Mouse (Mus musculus) MEL (cell line): ENCODE measurements around the gene Nckap1. TPM values are rescaled to one million over a fixed set of nuclear protein-coding genes. Genes with fewer than 3 reads are reported as not detected.

Experiments
- DNase-seq: peaks from one replicate; pipeline ENCODE4 v3.0.0; 2011; ENCODE audit warnings: low read depth, low spot score
- H3K27ac ChIP-seq: 2 replicates; pipeline ENCODE4 v1.5.1; 2012; ENCODE audit warnings: low read depth, mild to moderate bottlenecking, control low read depth, low read length, moderate library complexity; ENCODE audit not compliant: control insufficient read depth
- H3K27me3 ChIP-seq, 2 experiments: fragments of 150-350 bp in 1 of 2; sonication (generic) in 1 of 2; 2 replicates each; pipeline ENCODE4 v1.6.1; 2012; ENCODE audit warnings: low read length in 2 of 2, mild to moderate bottlenecking in 2 of 2, improper control_type of control experiment in 1 of 2, moderate library complexity in 1 of 2; ENCODE audit not compliant: insufficient read depth in 2 of 2, control insufficient read depth in 1 of 2
- H3K36me3 ChIP-seq, 2 experiments: 2 replicates each; pipeline ENCODE4 v1.6.1; 2012 to 2014; ENCODE audit warnings: low read length in 2 of 2, improper control_type of control experiment in 1 of 2, inconsistent platforms in 1 of 2, mild to moderate bottlenecking in 1 of 2; ENCODE audit not compliant: insufficient read depth in 2 of 2, control insufficient read depth in 1 of 2
- H3K4me1 ChIP-seq, 2 experiments: fragments of 150-350 bp in 1 of 2; sonication (generic) in 1 of 2; 2 replicates each; pipeline ENCODE4 v1.6.1; 2012; ENCODE audit warnings: low read length in 2 of 2, improper control_type of control experiment in 1 of 2, mild to moderate bottlenecking in 1 of 2; ENCODE audit not compliant: insufficient read depth in 2 of 2, control insufficient read depth in 1 of 2
- H3K4me3 ChIP-seq, 2 experiments: fragments of 150-350 bp in 1 of 2; sonication (generic) in 1 of 2; 2 replicates each; pipeline ENCODE4 v1.5.1; 2012; ENCODE audit warnings: low read depth in 2 of 2, low read length in 2 of 2, mild to moderate bottlenecking in 2 of 2, moderate library complexity in 2 of 2, control low read depth in 1 of 2, improper control_type of control experiment in 1 of 2; ENCODE audit not compliant: control insufficient read depth in 1 of 2, insufficient read depth in 1 of 2
- H3K79me2 ChIP-seq: 2 replicates; pipeline ENCODE4 v1.6.1; 2012; ENCODE audit warnings: mild to moderate bottlenecking, low read length, moderate library complexity; ENCODE audit not compliant: control insufficient read depth, poor library complexity, insufficient read depth
- H3K9ac ChIP-seq: 2 replicates; pipeline ENCODE4 v1.6.1; 2012; ENCODE audit warnings: low read depth, mild to moderate bottlenecking, control low read depth, low read length, moderate library complexity; ENCODE audit not compliant: control insufficient read depth, poor library complexity, severe bottlenecking
- H3K9me3 ChIP-seq: fragments of 150-350 bp; sonication (generic); replicated peaks from 2 replicates; pipeline ENCODE4 v1.6.1; 2012; ENCODE audit warnings: mild to moderate bottlenecking, low read length, improper control_type of control experiment, moderate library complexity; ENCODE audit not compliant: insufficient read depth
- CHD1 ChIP-seq: IDR thresholded peaks from 2 replicates; pipeline ENCODE4 v1.6.1; 2012; ENCODE audit warnings: low read depth, mild to moderate bottlenecking, inconsistent platforms, low read length, improper control_type of control experiment
- HCFC1 ChIP-seq: IDR thresholded peaks from 2 replicates; pipeline ENCODE4 v1.6.1; 2012; ENCODE audit warnings: low read depth, mild to moderate bottlenecking, inconsistent platforms, low read length, improper control_type of control experiment, moderate library complexity
- MAFK ChIP-seq: IDR thresholded peaks from 2 replicates; pipeline ENCODE4 v1.6.1; 2011; ENCODE audit warnings: low read depth, mild to moderate bottlenecking, low read length, improper control_type of control experiment, borderline replicate concordance
- MAX ChIP-seq: IDR thresholded peaks from 2 replicates; pipeline ENCODE4 v1.6.1; 2011; ENCODE audit warnings: low read length, improper control_type of control experiment
- MAZ ChIP-seq: IDR thresholded peaks from 2 replicates; pipeline ENCODE4 v1.6.1; 2012; ENCODE audit warnings: low read depth, mild to moderate bottlenecking, inconsistent platforms, low read length, improper control_type of control experiment
- MYC ChIP-seq: IDR thresholded peaks from 2 replicates; pipeline ENCODE4 v1.6.1; 2011; ENCODE audit warnings: low read depth, mild to moderate bottlenecking, low read length, improper control_type of control experiment, moderate library complexity
- NRF1 ChIP-seq: IDR thresholded peaks from 2 replicates; pipeline ENCODE4 v1.6.1; 2014; ENCODE audit warnings: low read depth, mild to moderate bottlenecking, inconsistent platforms, low read length, improper control_type of control experiment, moderate library complexity; ENCODE audit not compliant: poor library complexity, insufficient read depth, severe bottlenecking
- POLR2AphosphoS5 ChIP-seq: IDR thresholded peaks from 2 replicates; pipeline ENCODE4 v1.6.1; 2012; ENCODE audit warnings: low read depth, borderline replicate concordance, mild to moderate bottlenecking, inconsistent platforms, low read length, moderate library complexity, mixed read lengths
- RAD21 ChIP-seq: IDR thresholded peaks from 2 replicates; pipeline ENCODE4 v1.6.1; 2011; ENCODE audit warnings: mild to moderate bottlenecking, low read depth, low read length, improper control_type of control experiment
- RCOR1 ChIP-seq: IDR thresholded peaks from 2 replicates; pipeline ENCODE4 v1.6.1; 2012; ENCODE audit warnings: low read depth, mild to moderate bottlenecking, inconsistent platforms, low read length, improper control_type of control experiment
- TBP ChIP-seq: IDR thresholded peaks from 2 replicates; pipeline ENCODE4 v1.8.0; 2011; ENCODE audit warnings: low read depth, low read length, improper control_type of control experiment
- UBTF ChIP-seq: IDR thresholded peaks from 2 replicates; pipeline ENCODE4 v1.6.1; 2012; ENCODE audit warnings: low read depth, mild to moderate bottlenecking, inconsistent platforms, low read length, improper control_type of control experiment, moderate library complexity, borderline replicate concordance; ENCODE audit not compliant: insufficient read depth
- ZC3H11A ChIP-seq: IDR thresholded peaks from 2 replicates; pipeline ENCODE4 v1.6.1; 2012; ENCODE audit warnings: low read depth, mild to moderate bottlenecking, inconsistent platforms, low read length, improper control_type of control experiment
- polyA plus RNA-seq, 2 experiments: library from polyadenylated mRNA; stranded (reverse) in 1 of 2; unstranded in 1 of 2; fragments of >175 nt in 1 of 2; fragments of >200 nt in 1 of 2; gene quantifications; 2 replicates each; pipeline versions ENCODE4 v1.2.1 to v1.2.4; 2012; ENCODE audit warnings: low replicate concordance in 2 of 2, low read depth in 1 of 2; ENCODE audit not compliant: insufficient read length in 2 of 2, insufficient read depth in 1 of 2, missing spikeins in 1 of 2
- total RNA-seq: library from RNA; depleted of rRNA; stranded (reverse); fragments of 300-350 nt; gene quantifications from 2 replicates; pipeline ENCODE4 v1.2.3, GENCODE M21; 2012

The Nckap1 gene
- total and polyA plus RNA-seq, 3 experiments: 5.9 to 7.1 TPM; not detected in 1

GRCm38 (mm10) chr2:80560773-80561172 lies 20.4 kb downstream of the Nckap1 start:
- Histone ChIP-seq H3K9me3 (no peaks in the 10 kb centered on the region), H3K79me2 (no peaks in the 10 kb centered on the region)
- TF ChIP-seq CHD1: no peak
- no peak for TF ChIP-seq RCOR1

GRCm38 (mm10) chr2:80559655-80560054 lies 21.5 kb downstream of the Nckap1 start:
- Histone ChIP-seq H3K79me2 (no peaks in the 10 kb centered on the region), H3K4me1 (peaks cover 2 to 3% of the 10 kb centered on the region in 2 experiments; a peak in 1 of 4 replicates)
- TF ChIP-seq RCOR1 (no peak), NRF1 (no peak), MAFK (no peak), HCFC1 (no peak), POLR2AphosphoS5 (no peak), MAX (no peak), RAD21 (no peak), MAZ (no peak), TBP (no peak)
- TF ChIP-seq, all 39 proteins: peak for 0
- DNase-seq: no peak
- H3K27me3 ChIP-seq: no peaks in the 10 kb centered on the region
- H3K27ac ChIP-seq: no peak overlapping the region
- H3K9ac ChIP-seq: no peak overlapping the region
- no peaks in the 10 kb centered on the region for H3K9me3 ChIP-seq
- H3K36me3 ChIP-seq: peaks cover 0 to 5% of the 10 kb centered on the region in 2 experiments; a peak in 1 of 4 replicates
- H3K4me3 ChIP-seq: no peak overlapping the region

More at GRCm38 (mm10) chr2:80560773-80561172, 20.4 kb downstream of the Nckap1 start:
- Histone ChIP-seq H3K9ac (no peak overlapping the region), H3K27me3 (no peaks in the 10 kb centered on the region), H3K4me1 (peaks cover 2 to 3% of the 10 kb centered on the region in 2 experiments; a peak in 1 of 4 replicates), H3K27ac (no peak overlapping the region), H3K36me3 (peaks cover 0 to 5% of the 10 kb centered on the region in 2 experiments; a peak in 1 of 4 replicates), H3K4me3 (no peak overlapping the region)
- no peak for DNase-seq

GRCm38 (mm10) chr2:80554442-80554841 lies 26.7 kb downstream of the Nckap1 start:
- Histone ChIP-seq H3K4me3 (no peak overlapping the region), H3K9me3 (no peaks in the 10 kb centered on the region), H3K79me2 (no peaks in the 10 kb centered on the region), H3K9ac (no peak overlapping the region), H3K36me3 (peaks cover 0 to 3% of the 10 kb centered on the region in 2 experiments; a peak in 1 of 4 replicates), H3K4me1 (no peaks in the 10 kb centered on the region), H3K27me3 (no peaks in the 10 kb centered on the region)
- TF ChIP-seq RCOR1: no peak
- TF ChIP-seq UBTF: no peak
- no peak for TF ChIP-seq MYC
- no peak for TF ChIP-seq ZC3H11A
- TF ChIP-seq, all 39 proteins: peak for 0
- no peak overlapping the region for H3K27ac ChIP-seq
- no peak for DNase-seq
